Mouse (Mus musculus) E14TG2a.4 (cell line): ENCODE measurements at regions not wholly inside any gene's neighbourhood (a gene's known extent, or its start where the extent isn't known, plus 50 kb on each side); places are given as distances from the start of the nearest gene placed in this dataset.

Source experiments
- CTCF ChIP-seq: conservative IDR thresholded peaks from 2 replicates; pipeline ENCODE4 v1.5.1; 2014; ENCODE audit warnings: low read length
- NANOG ChIP-seq: IDR thresholded peaks from 2 replicates; pipeline ENCODE4 v1.6.1; 2014; ENCODE audit warnings: borderline replicate concordance, low read length, mixed read lengths
- POU5F1 ChIP-seq: IDR thresholded peaks from 2 replicates; pipeline ENCODE4 v1.6.1; 2014; ENCODE audit warnings: low read length, borderline replicate concordance

- TF ChIP-seq CTCF (no peak), POU5F1 (no peak), NANOG (no peak)
Measured at GRCm38 (mm10) chr11:56166849-56167248, 126.0 kb upstream of the Nmur2 start.
